Mouse (Mus musculus) heart, postnatal 25 days (tissue): ENCODE data around the gene Cacng1. TPM values are rescaled to one million over a fixed set of nuclear protein-coding genes. Genes with fewer than 3 reads are reported as not detected.

Experiments
- DNase-seq: peaks from one replicate; pipeline ENCODE4 v3.0.0; 2022; ENCODE audit warnings: low spot score
- intact Hi-C: fragments of 180-260 bp; cut with DNase I; formaldehyde crosslinking; loops from one replicate; pipeline ENCODE4 v1.15.1; 2025
- total RNA-seq, 2 experiments: library from RNA; stranded (reverse); gene quantifications; 2 replicates each; pipeline ENCODE4 v1.2.3; 2021

Cacng1 gene
- not detected for total RNA-seq

GRCm38 (mm10) chr11:107716332-107716938, at the start of gene Cacng1:
Gene Cacng1 (minus strand): TSS chr11:107716522.
- intact Hi-C loops, result no loop called here
- DNase-seq, result no peak

GRCm38 (mm10) chr11:107762688-107763460, 46.6 kb upstream of the Cacng1 start:
- intact Hi-C loops, result no loop called here
- DNase-seq, result no peak

GRCm38 (mm10) chr11:107761790-107762500, 45.6 kb upstream of the Cacng1 start:
- intact Hi-C loops, result no loop called here
- DNase-seq, result no peak

- no peak for DNase-seq
- intact Hi-C loops, result no loop called here
Observed at GRCm38 (mm10) chr11:107760001-107760400, 43.7 kb upstream of the Cacng1 start.

GRCm38 (mm10) chr11:107759516-107759915, 43.2 kb upstream of the Cacng1 start:
- DNase-seq, result no peak
- intact Hi-C loops, result no loop called here

GRCm38 (mm10) chr11:107749114-107749513, 32.8 kb upstream of the Cacng1 start:
- intact Hi-C loops, result no loop called here
- no peak for DNase-seq

GRCm38 (mm10) chr11:107748243-107749035, 32.1 kb upstream of the Cacng1 start:
- no peak for DNase-seq
- intact Hi-C loops, result no loop called here

GRCm38 (mm10) chr11:107743100-107743499, 26.8 kb upstream of the Cacng1 start:
- intact Hi-C loops, result no loop called here
- DNase-seq, result no peak

- intact Hi-C loops, result no loop called here
- no peak for DNase-seq
Observed at GRCm38 (mm10) chr11:107738418-107739099, 22.2 kb upstream of the Cacng1 start.

GRCm38 (mm10) chr11:107737886-107738285, 21.6 kb upstream of the Cacng1 start:
- intact Hi-C loops, result no loop called here
- DNase-seq, result no peak

GRCm38 (mm10) chr11:107734133-107734532, 17.8 kb upstream of the Cacng1 start:
- no peak for DNase-seq

GRCm38 (mm10) chr11:107731498-107731897, 15.2 kb upstream of the Cacng1 start:
- DNase-seq, result no peak
- intact Hi-C loops, result no loop called here

More at GRCm38 (mm10) chr11:107734133-107734532, 17.8 kb upstream of the Cacng1 start:
- intact Hi-C loops, result no loop called here

- intact Hi-C loops, result no loop called here
- no peak for DNase-seq
Observed at GRCm38 (mm10) chr11:107730940-107731339, 14.6 kb upstream of the Cacng1 start.

GRCm38 (mm10) chr11:107729141-107729540, 12.8 kb upstream of the Cacng1 start:
- no peak for DNase-seq
- intact Hi-C loops, result no loop called here

GRCm38 (mm10) chr11:107728073-107728863, 11.9 kb upstream of the Cacng1 start:
- intact Hi-C loops, result no loop called here
- DNase-seq, result no peak

GRCm38 (mm10) chr11:107724603-107725002, 8.3 kb upstream of the Cacng1 start:
- intact Hi-C loops, result no loop called here
- DNase-seq, result no peak

GRCm38 (mm10) chr11:107721057-107721456, 4.7 kb upstream of the Cacng1 start:
- DNase-seq, result no peak
- intact Hi-C loops, result no loop called here

- intact Hi-C loops, result no loop called here
- no peak for DNase-seq
Observed at GRCm38 (mm10) chr11:107720264-107721021, 4.1 kb upstream of the Cacng1 start.
